Mouse (Mus musculus): ENCODE data around the gene Srrm1.

Gene Srrm1

DNA sequence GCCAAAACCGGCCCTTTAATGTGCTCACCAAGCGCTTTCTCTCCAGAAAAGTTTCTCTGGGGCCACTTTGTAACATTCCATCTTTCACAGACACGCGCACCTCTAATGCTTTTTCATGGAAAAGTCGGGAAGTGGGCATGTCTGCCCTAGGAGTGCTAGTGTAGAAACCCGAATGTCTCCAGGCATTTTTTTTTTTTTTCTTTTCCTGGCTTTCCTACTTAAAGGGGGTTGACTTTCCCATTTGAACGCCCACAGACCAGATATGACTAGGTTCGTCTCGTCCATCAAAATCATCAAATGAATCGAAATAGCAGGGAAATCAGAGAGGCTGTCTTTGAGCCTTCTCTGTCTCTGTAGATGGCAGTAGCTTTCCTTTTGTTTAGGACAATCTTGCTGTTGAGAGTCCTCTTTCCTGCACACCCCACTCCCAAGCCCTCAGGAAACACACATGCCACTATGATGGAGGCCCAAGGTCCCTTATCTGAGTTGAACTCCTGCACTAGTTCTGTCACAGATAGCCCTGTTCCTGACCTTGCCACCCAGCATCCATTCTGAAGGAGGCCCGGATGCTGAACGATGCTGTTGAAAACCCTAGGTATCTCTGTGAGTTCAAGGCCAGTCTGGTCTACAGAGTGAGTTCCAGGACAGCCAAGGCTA lies 801 bp upstream of the Srrm1 start:
- peak in 1 of 2 experiments; percentile 12 for DNase-seq

DNA sequence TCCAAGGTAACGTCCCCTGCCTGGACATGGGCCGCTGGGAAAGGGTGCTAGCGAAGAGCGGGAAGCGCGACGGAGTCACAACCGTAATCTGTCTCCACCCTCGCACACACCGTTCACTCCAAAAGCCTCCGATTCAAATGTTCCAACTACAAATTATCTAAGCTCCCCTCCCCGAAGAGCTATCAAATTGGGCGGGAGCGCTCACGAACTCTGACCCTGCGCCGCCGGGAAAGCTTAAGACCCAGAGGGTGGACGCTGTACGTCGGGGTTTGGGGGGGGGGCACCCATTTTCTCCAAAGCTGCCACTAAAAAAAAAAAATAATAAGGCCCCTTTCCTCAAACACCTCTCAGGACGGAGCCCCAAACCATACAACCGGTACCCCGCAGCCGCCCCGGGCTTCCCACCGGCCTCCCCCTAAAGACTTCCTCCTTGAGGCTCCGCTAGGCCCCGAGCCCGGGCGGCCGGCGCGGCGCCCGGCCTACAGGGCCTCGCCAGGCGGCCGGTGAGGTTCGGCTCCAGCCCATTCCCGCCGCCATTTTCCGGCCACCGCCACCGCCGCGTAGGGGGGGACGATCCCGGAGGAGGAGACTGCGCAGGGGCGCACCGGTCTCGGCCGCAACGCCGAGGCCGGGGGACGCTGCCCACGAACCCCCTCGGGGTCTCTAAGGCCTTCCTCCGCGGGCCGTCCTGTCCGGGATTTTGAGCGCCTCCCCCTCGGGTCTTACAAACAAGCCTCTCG lies 625 bp downstream of the Srrm1 start:
- DNase-seq = no peak

DNA sequence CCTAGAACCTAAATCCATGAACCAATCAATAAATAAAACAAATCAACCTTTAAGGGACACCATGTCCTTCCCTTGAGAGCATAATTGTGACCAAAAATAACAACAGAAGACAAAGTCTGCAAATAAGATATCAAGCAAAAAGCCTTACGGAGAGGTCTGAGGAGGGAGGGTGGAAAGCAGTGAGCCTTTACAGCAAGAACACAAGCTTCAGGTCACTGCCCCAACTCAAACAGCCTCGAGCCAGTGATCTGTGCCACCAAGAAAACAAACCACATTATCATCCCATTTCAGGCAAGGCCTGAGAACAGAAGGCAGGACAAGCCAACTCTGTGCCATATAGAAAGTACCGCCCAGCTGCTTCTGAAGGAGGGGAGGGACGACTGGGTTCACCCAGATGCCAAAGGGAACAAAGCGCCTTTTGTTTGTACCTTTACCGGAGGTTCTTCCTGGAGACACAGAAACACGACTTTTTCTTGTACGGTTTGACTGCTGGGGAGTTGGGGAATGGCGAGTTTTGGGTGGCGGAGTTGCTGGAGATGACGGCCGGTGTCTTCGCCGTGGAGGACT lies 15.7 kb downstream of the Srrm1 start:
- no peak for DNase-seq

DNA sequence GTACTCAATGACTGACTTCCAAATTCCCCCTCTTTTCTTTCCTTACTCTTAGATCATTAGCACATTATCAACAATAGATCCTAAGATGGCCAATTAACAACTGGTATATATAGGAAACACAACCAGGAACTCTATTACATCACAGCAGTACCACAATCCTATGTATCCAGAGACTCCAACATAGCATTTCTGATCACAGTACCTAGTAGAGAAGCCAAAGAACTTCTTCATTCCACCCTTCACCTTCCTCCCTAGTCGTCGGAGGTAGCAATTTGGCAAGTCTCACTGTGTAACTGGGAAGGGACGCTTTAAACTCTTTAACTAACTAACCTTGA lies 17.1 kb downstream of the Srrm1 start:
- no peak for DNase-seq

DNA sequence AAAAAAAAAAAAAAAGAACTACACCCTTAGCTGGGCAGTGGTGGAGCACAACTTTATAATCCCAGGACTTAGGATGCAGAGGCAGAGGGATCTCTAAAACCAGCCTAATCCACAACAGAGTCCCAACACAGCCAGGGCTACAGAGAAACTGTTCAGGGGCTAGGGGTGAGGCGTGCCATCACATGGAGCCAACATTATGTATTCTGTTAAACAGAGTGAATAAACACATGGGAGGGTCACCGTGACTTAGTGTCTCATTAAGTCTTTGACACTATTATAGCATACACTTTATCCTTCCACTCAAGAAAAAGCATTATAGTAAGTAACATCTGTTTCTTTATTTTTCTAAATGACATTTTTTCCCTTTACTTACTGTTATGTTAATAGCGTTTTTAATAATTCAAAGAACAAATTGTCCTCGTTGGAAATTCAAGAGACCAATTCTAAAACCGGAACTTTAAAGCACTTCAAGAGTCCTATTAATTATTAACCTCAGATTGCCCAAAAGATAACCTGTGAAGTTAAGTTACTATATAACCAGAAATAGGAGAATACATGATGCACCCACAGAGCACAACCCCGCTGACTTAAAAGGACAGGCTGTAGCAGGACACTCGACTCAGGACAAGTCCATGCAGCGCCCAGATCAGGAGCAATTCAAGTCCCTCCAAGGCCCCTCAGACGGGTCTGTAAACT lies 17.6 kb downstream of the Srrm1 start:
- DNase-seq = no peak

DNA sequence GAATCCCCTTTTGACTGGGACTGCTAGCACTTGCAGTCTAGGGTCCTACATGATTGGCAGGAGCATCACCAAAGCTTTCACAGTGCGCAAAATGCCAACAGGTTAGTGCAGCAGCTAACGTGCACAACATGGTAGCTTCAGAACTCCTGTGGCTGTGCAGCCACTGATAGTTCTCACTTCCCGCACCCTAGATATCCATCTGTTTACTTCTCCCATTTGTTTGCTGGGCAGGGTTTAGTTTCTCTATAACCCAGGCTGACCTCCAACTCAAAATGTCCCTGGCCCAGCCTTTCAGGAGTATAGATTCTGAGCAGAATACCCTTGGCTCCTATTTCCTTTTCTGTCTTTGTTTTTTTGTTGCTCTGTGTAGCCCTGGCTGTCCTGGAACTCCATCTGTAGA lies 26.7 kb downstream of the Srrm1 start:
- DNase-seq = no peak

DNA sequence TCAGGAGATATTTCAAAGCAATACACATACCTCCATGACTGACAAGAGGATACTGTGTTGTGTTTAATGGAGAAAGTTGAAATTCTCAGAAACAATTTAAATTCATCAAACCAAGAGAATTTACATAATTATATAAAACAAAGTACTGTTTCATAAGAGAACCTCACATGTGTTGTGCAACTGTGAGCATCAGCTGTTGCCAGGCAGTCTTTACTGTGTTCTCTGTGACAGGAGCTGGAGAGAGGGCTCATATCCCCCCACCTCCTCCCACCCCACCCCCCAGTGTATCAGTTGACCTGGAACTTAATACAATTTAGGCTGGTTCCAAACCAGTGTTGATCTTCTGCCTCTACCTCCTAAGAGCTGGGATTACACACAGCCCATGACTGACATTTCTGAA lies 27.1 kb downstream of the Srrm1 start:
- DNase-seq = no peak

DNA sequence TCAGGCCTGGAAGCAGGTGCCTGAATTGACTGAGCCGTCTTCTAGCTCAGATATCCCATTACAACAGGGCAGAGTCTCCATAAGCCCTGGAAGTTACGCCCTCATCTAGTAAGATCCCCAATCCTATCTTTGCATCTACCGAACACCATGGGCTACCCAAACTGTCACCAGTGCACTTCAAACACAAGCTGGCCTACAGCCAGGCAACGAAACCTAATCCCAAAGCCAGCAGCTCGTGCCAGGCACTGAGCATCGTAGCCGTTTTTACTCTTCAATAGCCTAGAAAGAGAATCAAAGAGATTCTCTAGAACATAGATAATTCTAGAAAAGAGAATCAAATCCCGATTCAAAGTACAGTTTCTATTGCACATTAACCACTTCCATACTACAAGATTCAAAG lies 30.1 kb downstream of the Srrm1 start:
- DNase-seq = no peak

DNA sequence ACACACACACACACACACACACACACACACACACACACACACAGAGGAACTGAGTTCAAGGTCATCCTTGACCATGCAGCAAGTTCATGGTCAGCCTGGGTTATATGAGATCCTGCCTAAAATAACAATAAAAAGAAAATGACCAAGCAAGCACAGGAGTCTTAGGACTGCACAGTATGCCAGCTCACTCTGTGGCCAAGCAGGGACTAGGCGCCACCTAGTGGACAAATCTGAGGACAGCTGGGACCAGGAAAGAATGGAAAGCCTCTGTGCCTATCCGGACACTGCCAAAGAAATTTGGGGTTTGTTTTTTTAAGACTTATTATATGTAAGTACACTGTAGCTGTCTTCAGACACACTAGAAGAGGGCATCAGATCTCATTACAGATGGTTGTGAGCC lies 35.2 kb downstream of the Srrm1 start:
- DNase-seq = peak; percentile 55 to 67

DNA sequence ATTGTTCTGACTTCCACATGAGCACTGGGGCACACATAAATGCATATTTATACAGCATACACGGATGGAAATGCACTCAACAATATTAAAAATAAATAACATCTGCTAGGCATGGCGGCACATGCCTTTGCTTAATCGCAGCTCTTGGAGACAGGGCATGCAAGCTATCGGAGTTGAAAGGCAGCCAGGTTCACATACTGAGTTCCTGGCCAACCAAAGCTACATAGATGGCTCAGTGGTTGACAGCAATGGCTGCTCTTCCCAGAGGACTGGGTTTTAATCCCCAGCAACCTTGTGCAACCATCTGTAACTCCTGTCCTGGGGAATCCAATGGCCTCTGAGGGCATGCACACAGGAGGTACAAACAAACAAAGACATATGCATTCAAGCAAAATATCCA lies 35.6 kb downstream of the Srrm1 start:
- no peak for DNase-seq

DNA sequence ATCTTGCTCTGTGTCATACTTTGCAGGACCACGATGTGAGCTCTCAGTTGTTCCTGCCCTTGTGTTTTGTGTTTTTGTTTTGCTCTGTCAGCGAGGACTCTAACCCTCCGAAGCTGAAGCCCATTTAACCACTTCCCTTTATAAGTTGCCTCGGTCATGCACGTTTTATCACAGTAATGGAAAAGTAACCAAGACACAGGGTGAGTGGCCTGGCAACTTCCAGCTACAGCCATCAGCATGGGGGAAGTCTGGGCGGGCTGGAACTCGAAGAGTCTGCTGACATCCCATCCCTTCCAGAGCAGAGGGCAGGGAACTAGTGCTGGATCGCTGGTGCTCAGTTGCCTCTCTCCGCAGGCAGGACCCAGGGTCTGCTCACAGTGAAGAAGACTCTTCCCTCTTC lies 37.8 kb downstream of the Srrm1 start:
- DNase-seq = no peak

DNA sequence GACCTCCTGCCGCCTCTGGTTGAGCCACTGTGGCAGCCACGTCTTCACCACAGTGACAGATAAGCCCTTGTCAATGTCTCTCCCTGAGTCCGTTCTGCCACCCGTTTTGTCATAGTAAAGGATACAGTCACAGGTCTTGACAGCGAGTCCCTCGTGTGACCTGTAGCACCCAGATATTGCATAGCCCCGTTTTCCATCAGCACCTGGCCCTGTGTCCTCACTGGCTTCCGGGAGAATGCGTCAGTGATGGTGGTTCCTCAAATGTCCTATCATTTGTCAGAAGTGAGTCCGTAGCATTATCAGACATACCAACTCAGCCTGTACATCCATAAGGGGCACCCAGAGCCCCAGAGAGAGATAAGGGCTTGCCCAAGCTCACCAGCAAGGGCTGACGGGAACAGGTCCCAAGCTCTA lies 38.7 kb downstream of the Srrm1 start:
- no peak for DNase-seq

DNA sequence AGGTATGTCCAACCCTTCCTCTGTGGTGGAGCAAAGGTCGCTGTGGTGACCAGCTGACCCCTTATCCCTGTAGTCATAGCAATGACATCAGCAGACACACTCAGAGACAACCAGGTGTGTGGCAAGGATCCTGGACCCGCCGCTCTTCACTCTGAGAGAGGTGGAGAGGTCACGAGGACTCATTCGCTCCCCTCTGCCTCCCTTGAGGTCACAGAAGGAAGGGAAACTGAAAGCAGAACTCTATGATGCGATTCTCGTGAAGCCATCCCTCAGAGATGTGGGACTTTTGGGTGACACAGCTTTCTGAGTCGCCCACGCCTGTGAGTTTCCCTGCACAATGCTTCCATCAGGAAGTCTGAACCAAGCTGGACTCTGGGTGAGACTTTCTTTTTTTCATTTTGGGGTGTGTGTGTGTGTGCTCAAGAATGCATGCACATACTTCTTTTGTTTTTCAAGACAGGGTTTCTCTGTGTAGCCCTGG lies 39.3 kb downstream of the Srrm1 start:
- DNase-seq = no peak

DNA sequence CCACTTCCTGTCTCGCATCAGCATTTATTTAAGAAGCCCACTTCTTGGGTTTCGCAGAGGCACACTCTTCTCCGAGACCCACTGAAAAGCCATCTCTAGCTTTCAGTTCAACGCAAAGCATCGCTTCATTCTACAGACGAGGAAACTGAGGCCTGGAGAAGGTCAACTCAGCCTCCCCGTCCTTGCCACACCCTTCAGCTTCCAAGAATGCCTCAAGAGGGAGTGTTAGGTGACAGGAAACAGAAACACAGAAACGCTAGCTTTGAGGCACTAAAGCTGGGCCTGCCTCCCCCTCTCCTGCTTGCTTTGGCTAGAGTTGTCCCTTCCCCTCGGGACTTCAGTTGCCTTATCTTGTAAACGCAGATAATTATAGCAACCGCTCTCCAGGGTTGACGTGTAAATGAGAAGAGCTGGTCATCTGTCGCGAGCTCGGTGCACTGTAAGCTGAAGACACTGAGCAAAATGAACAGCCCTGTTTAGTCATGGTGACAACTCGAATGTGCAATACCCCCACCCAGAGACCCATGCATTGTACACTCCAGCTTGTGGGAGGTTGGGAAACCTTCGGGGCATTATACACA lies 39.9 kb downstream of the Srrm1 start:
- DNase-seq = no peak

DNA sequence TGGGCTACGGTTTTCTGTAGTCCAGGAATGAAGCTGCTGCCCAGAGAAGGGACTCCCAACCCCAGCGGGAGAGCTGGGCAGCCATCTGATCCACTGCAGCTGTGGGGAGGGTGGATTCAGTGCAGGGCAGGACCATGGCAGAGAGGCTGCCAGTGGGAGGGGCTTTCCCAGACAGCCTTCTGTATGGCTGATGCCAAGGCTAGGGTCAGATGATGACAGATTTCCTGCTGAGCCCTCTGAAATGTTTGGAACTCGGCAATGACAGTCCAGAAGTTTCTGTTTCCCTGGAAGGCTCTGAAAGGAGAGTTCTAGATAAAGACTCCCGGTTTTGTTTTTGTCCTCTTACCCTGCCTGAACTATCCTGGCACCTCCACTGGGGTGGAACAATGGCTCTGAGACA lies 40.4 kb downstream of the Srrm1 start:
- DNase-seq = peak in 1 of 2 experiments; percentile 18

DNA sequence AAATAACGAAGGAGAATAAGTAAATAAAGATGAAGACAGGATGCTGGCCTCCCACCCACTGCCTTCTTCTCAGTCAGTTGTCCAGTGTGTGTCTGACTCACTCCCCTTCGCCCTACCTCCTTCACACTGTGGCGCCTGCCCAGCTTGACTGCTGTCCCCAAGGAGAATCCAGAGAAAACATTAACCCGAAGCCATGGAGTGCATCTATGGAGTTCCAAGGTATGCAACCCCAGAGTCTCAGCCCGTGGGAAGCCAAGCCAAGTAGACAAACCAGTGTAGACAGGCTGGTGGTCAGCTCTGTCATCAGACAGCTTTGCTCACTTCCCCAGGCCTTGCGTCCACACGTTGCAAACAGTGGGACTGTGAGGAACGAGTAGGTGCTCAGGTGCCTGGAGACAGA lies 42.8 kb downstream of the Srrm1 start:
- DNase-seq = no peak

DNA sequence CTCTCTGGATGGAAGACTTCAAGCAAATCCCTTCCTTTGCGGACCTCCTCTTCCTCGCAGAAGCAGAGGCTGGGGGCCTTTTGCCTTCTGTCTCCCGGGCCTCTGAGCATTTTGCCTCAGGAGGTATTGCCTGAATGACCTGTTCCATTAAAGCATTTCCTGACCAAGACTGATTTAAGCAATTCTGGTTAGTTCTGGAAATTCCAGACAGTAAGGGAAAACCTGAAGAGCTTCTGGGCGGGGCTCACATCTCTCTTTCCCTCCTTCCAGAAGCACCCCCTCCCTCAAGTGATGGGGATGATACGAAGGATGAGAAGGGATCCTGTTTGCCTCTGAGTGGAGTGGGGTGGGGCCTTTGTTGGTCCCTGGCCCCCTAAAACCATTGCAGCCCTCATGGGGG lies 43.4 kb downstream of the Srrm1 start:
- no peak for DNase-seq

DNA sequence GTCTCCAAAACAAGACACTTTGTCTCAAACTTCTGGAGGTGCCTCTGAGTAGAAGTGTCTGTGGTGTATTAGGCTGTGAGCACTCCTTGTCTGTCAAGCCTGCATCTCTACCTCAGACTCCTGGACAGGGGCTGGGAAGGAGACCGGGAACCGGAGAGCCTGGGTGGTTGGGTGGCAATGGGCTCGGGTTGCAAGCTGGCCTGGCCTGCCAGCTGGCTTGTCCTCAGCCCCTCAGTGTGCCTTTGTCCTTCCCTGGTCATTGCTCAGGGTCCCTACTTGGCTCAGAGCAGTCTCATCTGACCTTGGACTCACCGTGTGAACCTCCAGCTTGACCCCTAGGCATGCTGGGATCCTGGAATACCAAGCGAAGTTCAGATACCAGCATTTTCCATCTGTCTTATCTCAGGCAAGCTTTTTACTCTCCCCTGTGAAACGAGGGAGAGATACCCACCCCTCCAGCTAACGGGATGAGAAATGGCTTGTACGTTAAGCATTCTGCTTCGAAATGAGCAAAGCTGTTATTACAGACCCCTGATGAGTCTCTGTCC lies 43.9 kb downstream of the Srrm1 start:
- DNase-seq = no peak

DNA sequence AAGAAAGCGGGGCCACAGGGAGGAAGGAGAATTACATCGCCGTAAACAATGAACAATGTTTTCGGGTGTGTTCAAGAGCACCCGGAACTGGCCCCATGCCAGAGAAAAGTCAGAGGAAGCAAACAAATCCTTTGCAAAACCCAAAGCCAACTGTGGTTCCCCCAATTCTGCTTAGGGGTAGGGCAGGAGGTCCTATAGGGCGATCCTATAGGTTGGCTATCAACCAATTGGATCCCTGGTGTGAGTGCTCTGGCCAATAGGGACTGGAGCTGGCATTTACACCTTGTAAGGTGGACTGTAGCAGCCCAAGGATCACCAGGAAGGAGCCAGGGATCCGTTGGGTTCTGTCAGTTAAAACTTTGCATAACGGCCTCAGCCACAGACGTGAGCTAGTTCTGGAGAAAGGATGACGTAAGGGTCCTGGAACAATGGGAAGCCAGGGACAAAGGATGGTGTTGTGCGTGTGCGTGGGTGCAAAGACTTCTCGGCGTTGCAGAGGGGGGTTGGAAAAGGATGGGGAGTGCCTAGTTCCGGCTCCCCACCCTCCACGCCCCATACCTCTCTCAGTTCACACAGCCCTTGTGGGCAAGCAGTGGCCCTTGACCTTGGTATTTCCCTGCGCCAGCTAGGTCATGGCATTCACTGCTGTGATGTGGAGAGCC lies 46.0 kb downstream of the Srrm1 start:
- no peak for DNase-seq

DNA sequence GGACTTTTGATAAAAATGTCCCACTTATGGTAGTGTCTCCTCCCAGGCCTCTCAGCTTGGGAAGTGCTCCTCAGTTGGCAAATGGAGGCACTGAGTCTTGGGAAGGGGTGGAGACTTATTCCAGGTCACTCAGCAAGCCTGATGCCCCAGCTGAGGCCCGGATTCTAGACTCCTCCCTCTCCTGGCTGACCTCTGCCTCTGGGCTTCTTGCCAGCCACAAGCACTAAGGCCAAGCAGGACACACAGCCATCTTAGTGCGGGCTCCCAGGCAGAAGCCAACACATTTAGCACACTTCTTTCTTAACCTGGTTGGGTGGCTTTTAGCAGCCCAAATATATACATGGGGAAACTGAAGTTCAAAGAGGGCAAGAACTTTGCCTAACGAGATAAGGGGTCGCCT lies 46.6 kb downstream of the Srrm1 start:
- no peak for DNase-seq

DNA sequence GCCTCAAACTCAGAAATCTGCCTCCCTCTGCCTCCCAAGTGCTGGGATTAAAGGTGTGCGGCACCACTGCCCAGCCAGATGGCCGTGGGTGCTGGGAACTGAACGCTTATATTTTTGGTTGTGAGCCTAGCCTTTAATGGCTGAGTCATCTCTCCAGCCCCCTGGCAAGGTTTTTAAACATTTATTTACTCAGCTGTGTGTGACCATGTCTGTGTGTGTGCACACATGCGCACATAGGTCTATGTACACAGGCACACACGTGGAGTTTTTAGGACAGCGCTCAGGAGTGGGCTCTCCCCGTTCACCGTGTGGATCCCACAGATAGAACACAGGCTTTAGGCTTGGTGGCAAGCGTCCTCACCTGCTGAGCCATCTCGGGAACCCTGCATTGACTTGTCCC lies 50.9 kb downstream of the Srrm1 start:
- DNase-seq = no peak

DNA sequence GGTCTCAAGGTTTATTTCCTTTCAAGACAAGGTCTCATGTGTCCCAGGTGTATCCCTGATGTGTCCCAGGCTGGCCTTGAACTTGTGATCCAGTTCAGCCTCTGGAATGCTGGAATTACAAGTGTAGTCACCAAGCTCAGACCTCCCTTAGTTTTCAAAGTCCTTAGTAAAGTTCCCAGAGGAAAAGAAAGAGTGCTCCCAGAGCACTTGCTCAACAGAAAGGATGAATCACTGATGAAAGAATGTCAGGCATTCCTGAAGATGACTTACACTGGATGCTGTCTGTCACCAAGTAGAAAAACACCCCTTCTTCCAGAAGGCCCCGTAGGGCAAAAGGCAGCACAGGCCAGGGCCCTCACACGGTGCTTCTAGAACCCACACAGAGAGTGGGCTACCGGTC lies 52.0 kb downstream of the Srrm1 start:
- no peak for DNase-seq
